Mouse (Mus musculus) heart, adult 9 months (tissue): ENCODE measurements around the gene Tmem82.
A peak's percentile ranks its signal among the peaks of the same experiment; 100 is the strongest.

Experiments
- DNase-seq, 2 experiments: peaks; one replicate each; pipeline ENCODE4 v3.0.0; 2022; ENCODE audit warnings: low spot score in 2 of 2

The Tmem82 gene

DNA sequence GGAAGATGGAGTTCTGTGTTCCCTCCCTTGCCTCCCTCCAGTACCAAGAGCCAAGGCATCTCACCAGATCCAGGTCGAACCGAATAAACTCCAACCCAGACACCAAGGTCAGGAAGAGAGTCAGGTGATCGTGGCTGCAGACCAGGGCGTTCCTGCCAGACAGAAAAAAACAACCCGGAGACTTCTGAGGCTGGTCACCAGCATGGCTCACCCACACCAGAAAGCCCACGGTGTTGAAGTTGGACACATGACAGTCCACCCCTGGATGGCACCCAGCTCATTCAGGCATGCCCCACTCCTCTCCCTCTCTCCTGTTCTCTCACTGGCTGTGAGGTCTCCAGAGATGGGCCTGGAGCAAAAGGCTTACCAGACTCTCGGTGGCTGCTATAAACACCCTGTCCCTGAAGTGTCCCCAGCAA, 22.9 kb upstream of the Tmem82 start:
- DNase-seq = peak; percentile 72 to 78

DNA sequence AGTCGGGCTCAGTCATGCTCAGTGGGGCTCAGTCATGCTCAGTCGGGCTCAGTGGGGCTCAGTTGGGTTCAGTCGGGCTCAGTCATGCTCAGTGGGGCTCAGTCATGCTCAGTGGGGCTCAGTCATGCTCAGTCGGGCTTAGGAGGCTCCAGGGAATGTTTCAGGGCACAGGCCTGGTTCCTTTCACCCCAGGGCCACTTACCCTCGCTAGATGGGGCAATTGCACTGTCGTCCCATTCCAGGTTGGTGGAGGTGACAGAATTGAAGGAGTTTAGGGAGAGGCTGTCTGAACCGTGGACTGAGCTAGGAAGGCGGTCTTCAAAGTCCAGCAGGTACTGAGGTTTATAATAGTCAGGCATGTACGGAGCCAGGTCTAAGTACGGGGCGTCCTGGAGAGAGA, 21.0 kb upstream of the Tmem82 start:
- no peak for DNase-seq

DNA sequence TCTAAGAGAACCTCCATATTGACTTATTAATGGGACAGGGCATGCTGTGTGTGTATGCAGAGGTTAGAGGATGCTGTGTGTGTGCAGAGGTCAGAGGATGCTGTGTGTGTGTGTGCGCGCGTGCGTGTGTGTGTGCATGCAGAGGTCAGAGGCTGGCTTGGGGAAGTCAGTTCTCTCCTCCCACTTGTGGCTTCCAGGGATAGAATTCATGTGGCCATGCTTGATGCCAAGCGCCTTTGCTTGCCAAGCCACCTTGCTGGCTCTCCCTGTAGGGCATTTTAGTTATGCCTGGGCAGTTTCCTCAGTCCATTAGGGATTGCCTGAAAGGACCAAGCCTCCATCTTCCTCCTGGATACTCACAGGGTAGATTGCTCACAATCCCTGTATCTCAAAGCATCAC, 18.3 kb upstream of the Tmem82 start:
- peak; percentile 56 to 67 for DNase-seq

DNA sequence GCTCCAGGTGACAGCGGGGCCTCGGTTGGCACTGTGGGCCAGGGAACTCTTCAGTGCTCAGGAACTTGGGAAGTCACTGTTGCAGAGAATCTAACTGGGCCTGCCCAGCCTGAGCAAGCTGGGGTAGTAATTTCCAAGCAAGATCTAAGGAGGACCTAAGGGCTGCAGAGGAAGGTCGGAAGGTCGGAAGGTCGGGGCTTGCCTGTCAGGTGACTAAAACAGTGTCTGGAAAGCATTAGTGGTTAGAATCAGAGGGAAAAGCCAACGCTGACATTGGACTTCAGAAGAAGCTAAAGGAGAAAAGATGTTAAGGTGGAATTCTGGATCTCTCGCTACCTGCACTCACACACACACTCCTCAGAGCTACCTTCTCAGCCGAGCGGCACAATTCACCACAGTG, 17.6 kb upstream of the Tmem82 start:
- DNase-seq = no peak

DNA sequence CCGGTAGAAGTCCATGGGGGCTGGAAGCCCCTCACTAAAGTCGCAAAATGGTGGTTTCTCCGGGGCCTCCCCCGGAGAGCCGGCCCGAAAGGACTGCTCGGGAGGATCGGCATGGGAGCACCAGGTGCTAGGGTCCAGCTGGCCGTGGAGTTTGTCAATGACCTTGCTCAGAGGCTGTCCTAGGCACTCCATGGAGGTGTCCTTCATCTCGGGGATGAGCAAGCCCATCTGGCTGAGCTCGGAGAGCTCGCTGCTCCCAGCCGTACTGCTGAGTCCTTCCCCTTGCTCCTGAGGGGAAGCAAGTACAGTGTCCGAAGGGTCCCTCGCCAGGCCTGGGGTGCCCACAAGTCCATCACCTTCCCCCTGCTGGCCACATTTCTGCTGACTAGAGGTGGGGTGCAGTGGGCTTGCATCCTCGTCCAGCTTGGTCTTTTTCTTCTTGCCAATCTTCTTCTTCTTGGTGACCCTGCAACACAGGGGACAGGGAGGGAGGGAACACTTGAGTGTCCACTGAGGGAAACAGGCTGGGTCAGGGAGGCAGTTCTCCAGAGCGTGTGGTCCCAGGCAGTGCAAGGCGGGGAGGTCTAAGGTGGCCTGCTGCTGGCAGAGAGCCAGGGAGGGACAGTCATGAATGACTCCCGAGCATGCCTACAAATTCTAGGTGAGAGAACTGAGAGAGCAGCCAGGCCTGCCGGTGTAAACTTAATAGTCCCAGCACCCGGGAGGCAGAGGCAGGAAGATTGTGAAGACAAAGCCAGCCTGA, 13.9 kb upstream of the Tmem82 start:
- DNase-seq = no peak

DNA sequence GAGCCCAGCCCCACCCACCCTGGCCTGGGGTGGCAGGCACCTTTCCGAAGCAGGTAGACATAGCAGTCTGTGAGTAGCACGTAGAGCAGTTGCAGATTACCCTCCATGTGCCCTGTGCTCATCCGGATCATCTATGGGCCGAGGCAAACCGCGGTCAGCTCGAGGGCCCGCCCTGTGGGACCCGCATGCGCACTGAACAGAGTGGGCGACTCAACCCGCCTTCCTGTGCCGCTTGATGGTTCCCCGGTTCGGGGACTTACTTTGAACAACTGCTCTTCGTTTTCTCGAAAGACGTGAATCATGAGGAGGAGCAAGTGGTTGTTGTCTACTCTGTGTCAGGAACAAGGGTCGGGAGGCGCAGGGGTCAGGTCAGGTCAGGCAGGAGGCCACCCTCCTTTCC, 12.8 kb upstream of the Tmem82 start:
- DNase-seq = no peak

DNA sequence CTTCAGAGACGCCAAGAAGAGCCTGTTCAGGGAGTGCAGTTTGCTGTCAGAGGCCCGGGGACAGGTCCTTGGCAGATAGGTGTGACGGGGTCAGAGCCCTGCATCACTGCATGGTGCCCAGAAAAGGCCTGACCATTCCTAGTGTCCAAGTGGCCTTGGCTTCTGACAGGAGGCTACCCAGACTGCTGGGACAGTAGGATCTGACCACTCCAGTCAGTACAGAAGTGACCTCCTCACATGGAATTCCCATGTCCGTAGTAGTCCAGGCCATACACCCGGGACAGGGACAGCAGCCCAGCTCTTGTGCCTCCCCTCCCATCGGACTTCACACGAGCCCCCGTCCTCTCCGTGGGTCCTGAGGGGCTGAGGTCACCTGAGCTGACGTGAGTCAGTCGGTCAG, 11.6 kb upstream of the Tmem82 start:
- DNase-seq = no peak

DNA sequence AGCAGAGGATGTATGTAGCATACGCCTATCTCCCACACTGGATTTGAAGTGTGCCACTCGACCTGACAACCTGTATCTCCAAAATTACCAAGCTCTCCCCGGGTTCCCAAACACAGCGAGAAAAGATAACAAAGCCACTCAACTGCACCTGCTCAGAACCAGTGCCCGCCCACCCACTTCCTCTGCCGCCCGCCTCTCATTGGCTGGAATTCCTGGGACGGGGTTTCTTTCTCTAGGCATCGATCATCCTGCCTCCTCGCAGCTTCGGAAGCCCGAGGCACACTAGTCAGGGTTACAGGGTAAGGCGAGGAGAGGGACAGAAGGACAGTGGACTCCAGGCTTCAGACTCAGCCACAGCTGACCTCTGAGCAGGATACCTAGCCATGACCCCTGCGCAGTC, 10.2 kb upstream of the Tmem82 start:
- no peak for DNase-seq

DNA sequence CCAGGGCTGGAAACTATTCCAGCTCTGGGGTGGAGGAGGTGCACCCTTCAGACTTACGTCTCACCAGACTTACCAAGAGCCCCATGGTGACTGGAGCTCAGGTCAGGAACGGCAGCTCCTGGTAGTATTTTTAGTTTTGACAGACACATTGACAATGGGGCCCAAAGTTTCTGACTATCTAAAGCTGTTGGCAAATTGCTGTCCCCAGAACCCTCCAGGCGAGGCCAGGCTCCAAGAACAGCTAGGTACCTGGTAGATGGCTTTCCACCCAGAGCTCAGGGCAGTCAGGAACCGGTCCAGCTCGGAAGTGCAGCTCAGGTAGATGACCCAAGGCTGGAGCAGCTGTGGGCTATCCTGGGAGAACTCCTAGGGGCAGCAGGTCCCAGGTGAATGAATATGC, 9.1 kb upstream of the Tmem82 start:
- DNase-seq = peak; percentile 34 to 64

DNA sequence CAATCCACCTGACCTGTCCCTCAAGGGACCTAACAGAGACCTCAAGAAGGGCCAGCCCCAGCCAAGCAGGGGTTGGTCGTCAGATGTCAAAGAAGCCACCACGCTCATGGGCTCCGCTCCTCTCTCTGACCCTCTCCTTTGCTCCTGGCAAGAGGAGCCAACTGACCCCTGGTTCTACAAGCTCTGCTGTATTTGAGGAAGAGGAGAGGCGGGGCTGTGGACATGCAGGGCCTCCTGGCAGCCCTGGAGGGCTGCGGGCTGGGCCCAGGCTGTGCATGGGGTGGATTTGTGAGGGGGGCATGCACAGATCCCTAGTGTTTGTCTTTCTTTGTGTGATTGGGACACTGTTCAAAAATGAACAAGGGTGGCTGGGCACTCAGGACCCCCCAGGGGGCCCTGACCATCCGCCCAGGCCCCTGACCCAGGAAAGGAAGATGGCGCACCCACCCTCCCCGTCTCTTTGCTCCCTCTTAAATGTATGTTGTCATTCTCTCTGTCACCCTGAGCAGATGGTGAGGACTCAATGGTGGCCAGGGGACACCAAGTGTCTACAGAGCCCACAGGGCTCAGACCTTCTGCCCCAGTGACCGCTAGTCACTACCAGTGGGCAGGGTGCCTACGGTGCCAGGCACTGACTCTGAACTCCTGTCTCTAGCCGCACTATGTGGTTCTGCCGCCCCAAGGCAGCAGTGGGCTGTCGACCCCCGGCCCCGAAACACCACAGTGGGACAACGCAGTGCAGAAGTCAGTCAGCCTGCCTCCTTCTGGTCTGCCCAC, 7.5 kb upstream of the Tmem82 start:
- no peak for DNase-seq

DNA sequence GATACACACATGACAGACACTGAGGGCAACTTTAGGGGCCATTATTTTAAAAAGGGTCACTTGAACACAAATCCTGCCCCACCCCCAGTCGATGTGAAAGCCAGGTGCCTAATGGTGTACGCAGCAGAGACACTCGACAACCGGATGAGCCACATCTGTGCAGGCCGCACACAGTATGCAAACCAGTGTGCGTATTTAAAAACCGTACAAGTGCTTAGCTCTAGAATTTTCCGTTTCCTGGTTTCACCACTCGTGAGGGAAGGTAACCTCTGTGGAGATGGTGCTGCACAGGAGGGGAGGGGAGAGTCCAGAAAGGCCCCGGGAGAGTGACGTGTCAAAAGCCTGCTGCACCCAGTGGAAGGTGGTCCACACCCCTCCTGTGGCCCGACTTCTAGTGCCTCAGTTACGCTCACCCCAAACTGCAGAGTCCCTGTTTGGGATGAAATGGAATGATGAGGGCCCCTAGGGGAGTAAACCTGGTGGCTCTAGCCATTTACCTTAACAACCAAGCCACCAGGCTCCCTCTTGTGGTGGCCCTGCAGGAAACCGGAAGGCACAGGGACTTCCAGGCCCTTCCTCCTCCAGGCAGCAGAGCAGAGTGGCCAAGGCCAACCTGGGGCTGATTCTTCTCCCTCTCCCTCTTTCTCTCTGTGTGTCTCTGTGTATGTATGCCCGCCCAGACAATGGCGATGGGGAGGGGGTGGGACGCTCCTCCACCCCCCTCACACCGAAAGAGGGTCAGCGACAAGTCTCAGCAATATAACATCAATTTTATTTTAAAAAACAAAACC, 6.7 kb upstream of the Tmem82 start:
- DNase-seq = peak in 1 of 2 experiments; percentile 37

DNA sequence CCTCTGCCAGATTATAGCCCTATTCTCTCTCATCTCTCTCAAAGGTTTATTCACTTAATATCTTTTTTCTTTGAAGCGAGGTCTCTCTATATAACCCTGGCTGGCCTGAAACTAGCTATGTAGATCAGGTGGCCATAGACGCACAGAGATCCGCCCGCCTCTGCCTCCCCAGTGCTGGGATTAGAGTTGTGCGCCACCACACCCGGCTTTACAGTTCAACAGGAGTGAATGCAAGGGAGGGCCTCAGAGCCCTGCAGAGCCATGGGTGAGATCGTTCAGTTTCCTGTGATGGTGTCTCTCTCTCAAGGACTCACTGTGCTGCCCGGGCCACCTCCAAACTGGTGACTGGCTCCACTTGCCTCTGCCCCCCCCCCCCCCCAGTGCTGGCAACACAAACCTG, 5.7 kb upstream of the Tmem82 start:
- no peak for DNase-seq

DNA sequence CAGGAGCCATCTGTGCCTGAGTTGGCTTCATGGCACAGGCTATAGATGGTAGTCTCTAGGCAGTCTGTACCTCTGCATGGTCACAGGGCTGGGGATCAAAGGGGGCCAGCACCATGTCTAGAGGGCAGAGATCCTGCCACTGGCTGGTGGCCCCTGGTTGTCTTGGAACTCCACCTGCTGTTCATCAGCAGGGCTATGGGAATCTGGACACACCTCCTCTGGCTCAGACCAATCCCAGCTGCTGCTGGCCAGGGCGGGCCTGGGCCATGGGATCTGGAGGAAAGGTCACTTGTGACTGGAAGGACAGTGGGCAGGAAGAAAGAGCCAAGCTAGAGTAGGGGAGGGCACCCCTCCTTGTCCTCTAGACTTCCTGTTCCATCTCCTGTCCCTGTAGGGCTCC, 5.2 kb upstream of the Tmem82 start, which contains the start of gene Slc25a34:
Gene Slc25a34, minus strand, starts transcription at position 156 of the 400 bp plus-strand sequence.
- peak; percentile 86 to 90 for DNase-seq

DNA sequence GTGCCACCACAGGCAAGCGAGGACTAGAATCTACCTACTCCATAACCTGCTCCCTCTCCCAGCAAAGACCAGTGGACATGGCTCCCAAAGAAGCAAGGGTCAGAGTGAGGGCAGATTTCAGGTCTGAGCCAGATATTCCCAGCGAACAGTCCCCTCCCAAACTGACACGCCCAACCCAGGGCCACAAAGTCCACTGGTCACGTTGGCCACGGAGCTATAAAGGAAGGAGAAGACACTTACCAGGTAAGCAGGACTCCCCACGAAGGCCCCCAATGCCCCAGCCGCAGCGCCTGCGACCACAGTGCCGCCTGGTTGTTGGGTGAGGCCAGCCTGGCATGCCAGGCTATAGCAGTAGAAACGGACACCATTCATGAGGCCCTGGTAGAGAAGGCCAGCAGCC, 4.6 kb upstream of the Tmem82 start:
- no peak for DNase-seq

DNA sequence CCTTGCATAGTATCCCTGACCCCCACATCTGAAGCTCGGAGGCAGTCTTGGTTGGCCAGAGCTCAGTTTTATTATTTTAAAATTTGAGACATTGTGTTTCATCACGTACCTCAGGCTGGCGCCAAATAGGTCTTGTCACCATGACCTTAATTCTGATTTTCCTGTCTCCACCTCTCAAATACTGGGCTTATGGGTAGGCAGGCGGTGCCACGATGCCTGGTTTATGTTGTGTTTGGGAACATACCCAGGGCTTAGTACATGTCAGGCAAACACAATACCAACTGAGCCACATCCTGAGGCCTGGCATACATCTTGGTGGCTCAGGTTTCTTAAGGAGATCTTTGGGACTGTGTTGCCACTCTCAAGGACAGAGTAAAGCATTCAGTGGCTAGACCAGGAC, 4.1 kb upstream of the Tmem82 start:
- no peak for DNase-seq

DNA sequence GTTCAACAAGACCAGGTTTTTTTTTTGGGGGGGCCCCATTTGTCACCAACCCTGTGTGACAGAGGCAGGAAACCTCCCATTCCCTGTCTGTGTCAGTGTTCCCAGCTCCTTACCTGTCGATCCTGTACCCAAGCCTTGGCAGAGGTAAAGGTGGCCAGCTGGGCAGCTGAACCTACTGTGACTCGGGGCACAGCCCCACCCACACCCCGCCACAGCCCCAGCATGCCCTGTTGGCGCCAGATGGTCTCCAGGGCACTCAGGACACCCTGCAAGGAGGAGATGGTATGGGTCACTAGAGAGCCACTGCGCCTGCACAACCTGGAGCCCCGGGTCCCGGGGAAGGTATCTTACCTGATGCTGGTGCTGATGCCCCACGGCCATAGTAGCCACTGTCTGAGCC, 3.7 kb upstream of the Tmem82 start:
- DNase-seq = no peak

DNA sequence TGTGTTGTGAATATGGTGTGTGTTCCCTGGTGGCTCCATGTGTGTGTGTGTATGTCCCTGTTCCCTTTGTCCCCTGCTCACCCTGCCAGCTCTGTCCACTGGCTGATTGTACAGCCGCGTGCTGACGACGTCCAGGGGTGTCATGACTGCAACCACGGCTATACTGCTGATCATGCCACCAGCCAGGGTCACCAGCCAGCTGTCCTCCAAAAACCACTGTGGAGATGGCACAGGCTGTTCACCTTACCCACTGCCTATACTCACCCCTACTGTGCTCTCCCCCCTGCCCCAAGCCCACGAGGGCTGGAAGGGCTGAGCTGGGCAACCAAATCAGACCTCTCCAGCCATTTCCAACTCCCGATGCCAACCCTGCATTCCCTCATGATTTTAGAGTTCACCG, 2.9 kb upstream of the Tmem82 start:
- DNase-seq = no peak

DNA sequence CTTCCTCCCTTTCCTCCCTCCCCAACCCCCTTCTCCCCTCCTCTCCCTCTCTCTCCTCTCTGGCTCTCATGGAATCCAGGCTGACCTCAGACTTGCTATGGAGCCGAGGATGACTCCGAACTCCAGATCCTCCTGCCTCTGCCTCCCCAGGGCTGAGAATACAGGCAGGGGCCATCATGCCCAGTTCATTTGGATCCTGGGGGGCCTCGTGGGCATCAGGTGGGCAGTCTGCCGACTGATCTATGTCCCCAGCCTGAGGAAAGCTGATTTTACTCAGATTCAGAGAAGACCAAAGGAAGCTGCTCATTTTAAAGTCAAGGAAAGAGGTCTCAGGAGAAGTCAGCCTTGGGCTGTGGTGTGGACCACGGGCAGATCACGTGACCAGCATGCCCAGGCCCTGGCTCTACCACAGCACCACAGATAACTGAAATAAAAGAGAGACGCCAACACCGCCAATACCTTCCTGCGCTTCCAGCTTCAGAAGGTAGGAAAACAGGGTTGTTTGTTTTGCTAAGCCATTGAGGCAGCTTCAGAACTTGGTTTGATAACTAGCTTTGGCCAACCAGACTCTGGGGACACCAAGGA, 958 bp upstream of the Tmem82 start:
- no peak for DNase-seq

DNA sequence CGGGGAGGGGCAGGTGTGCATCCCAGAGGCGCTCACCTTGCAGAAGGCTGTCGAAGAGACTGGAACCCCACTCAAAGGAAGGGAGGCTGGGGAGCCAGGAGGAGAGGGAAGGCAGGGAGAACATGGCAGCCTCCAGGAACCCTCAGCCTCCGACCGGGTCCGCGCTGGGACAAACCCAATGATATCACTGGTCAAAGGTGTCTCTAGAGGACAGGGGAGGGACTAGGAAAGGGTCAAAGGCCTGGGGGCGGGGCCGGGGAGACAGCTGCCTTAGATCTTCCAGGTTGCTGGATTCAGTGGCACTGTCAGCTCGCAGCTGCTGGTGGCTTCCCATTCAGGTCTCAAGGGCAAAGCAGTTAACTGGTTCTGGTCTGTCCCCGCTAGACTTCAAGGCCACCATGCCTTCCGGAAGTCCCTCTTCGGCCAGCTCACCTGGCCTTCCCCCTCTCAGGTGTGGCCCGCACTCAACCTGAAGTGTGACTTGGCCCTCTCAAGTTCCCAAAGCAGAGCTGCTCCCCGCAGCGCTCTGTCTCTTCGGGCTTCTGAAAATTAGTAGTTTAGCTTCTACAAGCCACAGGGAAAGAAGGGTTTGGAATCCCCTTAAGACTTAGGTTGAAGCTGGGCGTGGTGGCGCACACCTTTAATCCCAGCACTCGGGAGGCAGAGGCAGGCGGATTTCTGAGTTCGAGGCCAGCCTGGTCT, 419 bp downstream of the Tmem82 start:
- no peak for DNase-seq

DNA sequence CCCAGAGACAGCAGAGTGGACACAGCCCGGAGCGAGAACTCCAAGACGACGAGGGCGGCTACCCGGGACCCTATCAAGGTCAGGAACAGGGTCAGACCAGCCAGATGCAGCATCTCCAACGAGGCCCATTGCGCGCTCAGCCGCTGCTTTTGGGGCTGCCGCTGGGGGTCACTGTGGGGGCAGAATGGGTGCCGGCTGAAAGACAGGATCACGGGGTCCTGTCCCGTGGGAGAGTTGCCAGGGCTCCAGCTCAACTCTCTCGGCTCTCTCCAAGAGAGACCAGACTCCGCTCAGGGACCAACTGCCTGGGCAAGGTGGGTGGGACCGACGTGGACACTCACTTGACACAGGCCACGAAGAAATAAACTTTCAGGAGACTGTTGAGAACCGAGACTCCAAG, 1.1 kb downstream of the Tmem82 start:
- peak; percentile 62 to 66 for DNase-seq

DNA sequence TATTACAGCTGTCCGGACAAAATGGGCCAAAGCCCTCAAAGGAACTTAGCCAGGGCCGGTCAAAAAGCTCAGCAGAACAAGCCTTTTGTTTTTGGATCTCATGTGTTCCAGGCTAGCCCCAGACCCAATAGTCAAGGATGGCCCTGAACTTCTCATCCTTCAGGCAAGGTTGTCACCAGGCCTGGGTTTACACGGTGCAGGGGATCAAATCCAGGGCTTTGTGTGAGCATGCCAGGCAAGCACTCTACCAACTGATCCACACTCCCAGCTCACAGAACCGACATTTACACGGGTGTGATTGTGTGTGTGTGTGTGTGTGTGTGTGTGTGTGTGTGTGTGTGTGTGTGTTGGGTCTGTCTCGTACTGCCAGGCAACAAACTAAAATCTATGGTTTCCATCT, 1.6 kb downstream of the Tmem82 start:
- no peak for DNase-seq
